Mouse (Mus musculus) myocyte (in vitro differentiated cells): ENCODE data around the gene Myo3a. TPM values are rescaled to one million over a fixed set of nuclear protein-coding genes. Genes with fewer than 3 reads are reported as not detected.

Experiments
- H3K27me3 ChIP-seq: one replicate; pipeline ENCODE4 v1.6.1; 2011; ENCODE audit not compliant: control insufficient read depth, insufficient read depth, insufficient read length
- H3K36me3 ChIP-seq: one replicate; pipeline ENCODE4 v1.6.1; 2011; ENCODE audit not compliant: control insufficient read depth, insufficient read depth
- H3K4me2 ChIP-seq: one replicate; pipeline ENCODE4 v1.6.1; 2011; ENCODE audit warnings: low read depth, control low read depth
- H3K4me3 ChIP-seq: one replicate; pipeline ENCODE4 v1.5.1; 2011; ENCODE audit warnings: mild to moderate bottlenecking, control low read depth, moderate library complexity
- H3K79me2 ChIP-seq: one replicate; pipeline ENCODE4 v1.6.1; 2011; ENCODE audit not compliant: control insufficient read depth, insufficient read depth
- H3ac ChIP-seq: one replicate; pipeline ENCODE4 v1.6.1; 2011; ENCODE audit not compliant: control insufficient read depth, insufficient read length
- CEBPB ChIP-seq: IDR thresholded peaks from 2 replicates; pipeline ENCODE4 v1.6.1; 2011; ENCODE audit warnings: mild to moderate bottlenecking, moderate library complexity; ENCODE audit not compliant: poor library complexity, insufficient read depth, severe bottlenecking
- E2F4 ChIP-seq: IDR thresholded peaks from one replicate; pipeline ENCODE4 v1.6.1; 2011; ENCODE audit warnings: mild to moderate bottlenecking, control low read depth, moderate library complexity; ENCODE audit not compliant: insufficient read depth
- MAX ChIP-seq: IDR thresholded peaks from one replicate; pipeline ENCODE4 v1.6.1; 2011; ENCODE audit warnings: low read depth, mild to moderate bottlenecking, control low read depth
- MYOD1 ChIP-seq, 3 experiments: IDR thresholded peaks; one replicate each; pipeline ENCODE4 v1.6.1; 2011; ENCODE audit warnings: control low read depth in 2 of 3, low read depth in 2 of 3, mild to moderate bottlenecking in 2 of 3, moderate library complexity in 1 of 3; ENCODE audit not compliant: insufficient read length in 2 of 3, control insufficient read depth in 1 of 3
- MYOG ChIP-seq, 3 experiments: IDR thresholded peaks; one replicate each; pipeline ENCODE4 v1.6.1; 2011; ENCODE audit warnings: control low read depth in 2 of 3, low read depth in 2 of 3, mild to moderate bottlenecking in 2 of 3; ENCODE audit not compliant: insufficient read length in 2 of 3, control insufficient read depth in 1 of 3, insufficient read depth in 1 of 3
- POLR2A ChIP-seq: IDR thresholded peaks from one replicate; pipeline ENCODE4 v1.6.1; 2011; ENCODE audit warnings: low read depth, mild to moderate bottlenecking, control low read depth, moderate library complexity; ENCODE audit not compliant: insufficient read length
- POLR2AphosphoS2 ChIP-seq: IDR thresholded peaks from one replicate; pipeline ENCODE4 v1.6.1; 2011; ENCODE audit warnings: low read depth, control low read depth; ENCODE audit not compliant: insufficient read length
- REST ChIP-seq: IDR thresholded peaks from one replicate; pipeline ENCODE4 v1.6.1; 2011; ENCODE audit warnings: mild to moderate bottlenecking, control low read depth, moderate library complexity; ENCODE audit not compliant: insufficient read depth, insufficient read length
- SRF ChIP-seq: IDR thresholded peaks from one replicate; pipeline ENCODE4 v1.6.1; 2011; ENCODE audit warnings: low read depth; ENCODE audit not compliant: control insufficient read depth, insufficient read length
- TCF12 ChIP-seq: IDR thresholded peaks from one replicate; pipeline ENCODE4 v1.6.1; 2011; ENCODE audit warnings: mild to moderate bottlenecking, control low read depth; ENCODE audit not compliant: poor library complexity, insufficient read depth, severe bottlenecking
- TCF3 ChIP-seq: IDR thresholded peaks from one replicate; pipeline ENCODE4 v1.6.1; 2011; ENCODE audit warnings: low read depth, control low read depth; ENCODE audit not compliant: insufficient read length
- USF1 ChIP-seq: IDR thresholded peaks from one replicate; pipeline ENCODE4 v1.6.1; 2011; ENCODE audit warnings: low read depth, mild to moderate bottlenecking, control low read depth, moderate library complexity
- polyA plus RNA-seq: library from polyadenylated mRNA; unstranded; fragments of >200 nt; fragmentation: generic; extraction: Trizol; gene quantifications from one replicate; pipeline ENCODE4 v1.2.1, GENCODE M21; 2012; ENCODE audit warnings: missing spikeins

Gene Myo3a
- polyA plus RNA-seq, 1 experiment: not detected

GRCm38 (mm10) chr2:22625096-22625960 is 398.0 kb downstream of the Myo3a start:
- Histone ChIP-seq H3K4me2 (no peak overlapping the region), H3K79me2 (no peaks in the 10 kb centered on the region), H3K36me3 (no peaks in the 10 kb centered on the region), H3K4me3 (no peak overlapping the region), H3ac (no peak overlapping the region), H3K27me3 (peaks cover 23% of the 10 kb centered on the region)
- TF ChIP-seq TCF3 (no peak), REST (no peak), TCF12 (no peak), SRF (no peak), MAX (no peak), E2F4 (no peak), POLR2A (no peak), MYOG (IDR thresholded peaks at IDR 0.05; ENCODE audit: control insufficient read depth in 1 of 3, insufficient read depth in 1 of 3, insufficient read length in 2 of 3, low read depth in 2 of 3) (no peak), CEBPB (no peak), POLR2AphosphoS2 (no peak), MYOD1 (IDR thresholded peaks at IDR 0.05; ENCODE audit: control insufficient read depth in 1 of 3, insufficient read length in 2 of 3, low read depth in 2 of 3) (no peak), USF1 (no peak)

GRCm38 (mm10) chr2:22627147-22627666 is 399.9 kb downstream of the Myo3a start:
- no peak overlapping the region for H3K4me3 ChIP-seq
- H3K4me2 ChIP-seq: no peak overlapping the region
- TF ChIP-seq TCF3: no peak
- TF ChIP-seq MYOG (IDR thresholded peaks at IDR 0.05; ENCODE audit: control insufficient read depth in 1 of 3, insufficient read depth in 1 of 3, insufficient read length in 2 of 3, low read depth in 2 of 3): no peak
- no peak for TF ChIP-seq CEBPB
- TF ChIP-seq MAX: no peak
- TF ChIP-seq MYOD1 (IDR thresholded peaks at IDR 0.05; ENCODE audit: control insufficient read depth in 1 of 3, insufficient read length in 2 of 3, low read depth in 2 of 3): no peak
- no peak for TF ChIP-seq USF1
- no peak for TF ChIP-seq SRF
- no peak for TF ChIP-seq TCF12
- no peak for TF ChIP-seq POLR2A
- TF ChIP-seq REST: no peak

GRCm38 (mm10) chr2:22627819-22628432 is 400.6 kb downstream of the Myo3a start:
- no peaks in the 10 kb centered on the region for H3K36me3 ChIP-seq
- H3K27me3 ChIP-seq: peaks cover 10% of the 10 kb centered on the region
- H3K4me2 ChIP-seq: no peak overlapping the region
- TF ChIP-seq MYOD1 (IDR thresholded peaks at IDR 0.05; ENCODE audit: control insufficient read depth in 1 of 3, insufficient read length in 2 of 3, low read depth in 2 of 3) (no peak), SRF (no peak), E2F4 (no peak), MYOG (IDR thresholded peaks at IDR 0.05; ENCODE audit: control insufficient read depth in 1 of 3, insufficient read depth in 1 of 3, insufficient read length in 2 of 3, low read depth in 2 of 3) (no peak), CEBPB (no peak), REST (no peak), USF1 (no peak), TCF3 (no peak), POLR2AphosphoS2 (no peak), TCF12 (no peak), MAX (no peak), POLR2A (no peak)
- no peak overlapping the region for H3K4me3 ChIP-seq
- no peaks in the 10 kb centered on the region for H3K79me2 ChIP-seq
- H3ac ChIP-seq: no peak overlapping the region

More at GRCm38 (mm10) chr2:22627147-22627666, 399.9 kb downstream of the Myo3a start:
- H3ac ChIP-seq: no peak overlapping the region
- H3K27me3 ChIP-seq: peaks cover 16% of the 10 kb centered on the region
- H3K36me3 ChIP-seq: no peaks in the 10 kb centered on the region
- no peaks in the 10 kb centered on the region for H3K79me2 ChIP-seq

GRCm38 (mm10) chr2:22634766-22635165 is 407.5 kb downstream of the Myo3a start:
- H3K36me3 ChIP-seq: no peaks in the 10 kb centered on the region
- H3ac ChIP-seq: no peak overlapping the region
- no peaks in the 10 kb centered on the region for H3K79me2 ChIP-seq
- no peaks in the 10 kb centered on the region for H3K27me3 ChIP-seq
- no peak overlapping the region for H3K4me3 ChIP-seq
- no peak for TF ChIP-seq TCF3
- TF ChIP-seq USF1: no peak
- no peak for TF ChIP-seq REST
- no peak for TF ChIP-seq MYOG (IDR thresholded peaks at IDR 0.05; ENCODE audit: control insufficient read depth in 1 of 3, insufficient read depth in 1 of 3, insufficient read length in 2 of 3, low read depth in 2 of 3)
- TF ChIP-seq TCF12: no peak
- no peak for TF ChIP-seq POLR2AphosphoS2
- no peak for TF ChIP-seq CEBPB
- no peak for TF ChIP-seq POLR2A
- no peak for TF ChIP-seq SRF
- no peak for TF ChIP-seq MAX
- no peak for TF ChIP-seq E2F4
- TF ChIP-seq MYOD1 (IDR thresholded peaks at IDR 0.05; ENCODE audit: control insufficient read depth in 1 of 3, insufficient read length in 2 of 3, low read depth in 2 of 3): no peak
- H3K4me2 ChIP-seq: no peak overlapping the region
